Mouse (Mus musculus) gonadal fat pad, adult 2 months (tissue): ENCODE data around the gene Fscb. TPM values are rescaled to one million over a fixed set of nuclear protein-coding genes. Genes with fewer than 3 reads are reported as not detected.

Experiments used
- DNase-seq: peaks from one replicate; pipeline ENCODE4 v3.0.0-alpha.2; 2012; ENCODE audit warnings: low read depth
- polyA plus RNA-seq: library from polyadenylated mRNA; depleted of rRNA; stranded (reverse); fragments of >200 nt; gene quantifications from 2 replicates; pipeline ENCODE4 v1.2.3, GENCODE M21; 2012; rRNA removed

The Fscb gene
- 0.27 and 0.34 TPM in 2 replicates for polyA plus RNA-seq

- no peak for DNase-seq
These were observed at the start of gene Fscb for GRCm38 (mm10) chr12:64474590-64474989. Gene Fscb (minus strand): TSS chr12:64474690.

GRCm38 (mm10) chr12:64516775-64517174, 42.3 kb upstream of the Fscb start:
- no peak for DNase-seq

- DNase-seq = no peak
These were observed 38.9 kb upstream of the Fscb start for GRCm38 (mm10) chr12:64513439-64513838.

GRCm38 (mm10) chr12:64497706-64498105, 23.2 kb upstream of the Fscb start:
- DNase-seq = no peak

- no peak for DNase-seq
These were observed 875 bp downstream of the Fscb start for GRCm38 (mm10) chr12:64473615-64474014.

- no peak for DNase-seq
These were observed 1.4 kb downstream of the Fscb start for GRCm38 (mm10) chr12:64473136-64473535.

- no peak for DNase-seq
These were observed 19.3 kb downstream of the Fscb start for GRCm38 (mm10) chr12:64455228-64455627.

- DNase-seq = no peak
These were observed 24.6 kb downstream of the Fscb start for GRCm38 (mm10) chr12:64449911-64450310.

GRCm38 (mm10) chr12:64436675-64437074, 37.8 kb downstream of the Fscb start:
- no peak for DNase-seq
